Mouse (Mus musculus): ENCODE measurements at regions not wholly inside any gene's neighbourhood (a gene's known extent, or its start where the extent isn't known, plus 50 kb on each side); places are given as distances from the start of the nearest gene placed in this dataset.

GRCm38 (mm10) chr17:80831686-80832085 lies 103.4 kb upstream of the Map4k3 start:
- no peak for DNase-seq (ENCODE audit: extremely low spot score in 1 of 2, low spot score in 1 of 2)

DNA sequence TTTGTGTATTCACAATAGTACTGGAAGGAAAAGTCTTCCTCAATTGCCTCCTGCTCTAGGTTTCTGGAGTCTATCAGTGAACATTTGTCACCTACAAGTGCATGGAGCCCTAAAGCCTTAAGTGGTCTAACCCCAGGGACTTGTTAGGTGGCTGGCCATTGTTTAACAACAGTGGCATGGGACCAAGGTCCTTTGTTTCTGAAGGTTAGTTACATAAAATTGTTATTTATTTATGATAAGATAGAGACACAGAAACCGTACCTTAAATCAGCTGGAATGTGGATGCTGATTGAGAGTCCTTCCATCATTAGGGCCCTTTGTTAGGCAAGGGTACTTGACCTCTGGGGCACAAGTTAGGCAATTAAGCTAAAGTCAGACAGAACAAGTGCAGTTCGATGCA lies 99.6 kb upstream of the Map4k3 start:
- DNase-seq (ENCODE audit: extremely low spot score in 1 of 2, low spot score in 1 of 2), result no peak

DNA sequence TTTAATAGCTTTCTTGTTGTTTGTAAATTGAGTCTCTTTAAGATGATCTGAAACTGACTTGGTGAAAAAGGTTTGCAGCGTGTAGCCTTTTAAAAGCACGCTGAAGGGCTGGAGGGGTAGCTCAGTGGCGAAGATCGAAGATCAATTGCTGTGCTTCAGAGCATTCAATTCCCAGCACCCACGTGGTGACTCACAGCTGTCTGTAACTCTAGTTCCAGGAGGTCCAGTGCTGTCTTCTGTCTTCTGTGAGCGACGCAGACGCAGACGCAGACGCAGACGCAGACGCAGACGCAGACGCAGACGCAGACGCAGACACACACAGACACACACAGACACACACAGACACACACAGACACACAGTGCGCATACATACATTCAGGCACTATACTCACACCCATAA lies 99.1 kb upstream of the Map4k3 start:
- DNase-seq (ENCODE audit: extremely low spot score in 1 of 2, low spot score in 1 of 2), result no peak

- DNase-seq (ENCODE audit: extremely low spot score in 1 of 2, low spot score in 1 of 2), result no peak
These were observed 97.9 kb upstream of the Map4k3 start for GRCm38 (mm10) chr17:80825971-80826730.

- DNase-seq (ENCODE audit: extremely low spot score in 1 of 2, low spot score in 1 of 2), result peak in 1 of 2 experiments; percentile 36
These were observed 97.2 kb upstream of the Map4k3 start for GRCm38 (mm10) chr17:80825518-80825901.

DNA sequence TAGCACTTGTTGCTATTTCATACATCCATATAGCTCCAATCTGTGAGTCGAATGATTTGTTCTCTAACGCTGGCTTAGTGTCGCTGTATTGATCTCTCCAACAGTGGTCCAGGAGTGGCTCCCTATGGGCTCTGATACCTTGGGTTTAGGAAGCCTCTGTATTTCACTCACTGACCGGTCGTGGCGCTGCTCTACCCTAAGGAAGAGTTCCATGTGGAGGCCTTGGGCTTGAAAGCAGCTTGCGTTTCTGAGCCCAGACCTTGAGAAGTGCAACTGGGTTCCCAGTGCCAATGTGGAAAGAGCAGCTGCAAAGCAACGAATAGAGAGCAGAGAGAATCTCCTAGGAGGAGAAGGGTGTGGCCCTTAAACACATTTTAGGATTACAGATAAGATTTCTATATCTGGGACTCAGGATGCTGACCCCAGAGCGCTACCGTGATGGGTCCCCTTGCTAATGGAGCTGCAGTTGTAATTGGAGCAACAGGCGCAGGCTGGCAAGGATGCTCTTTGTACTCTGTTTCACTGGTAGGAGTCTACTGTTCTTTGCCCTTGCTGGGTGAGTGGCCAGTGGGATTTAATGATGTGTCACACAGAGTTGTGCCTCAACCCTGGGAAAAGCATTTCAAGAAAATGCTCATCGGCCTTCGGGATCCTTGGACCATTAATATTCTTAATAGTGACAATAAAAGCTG lies 96.7 kb upstream of the Map4k3 start:
- no peak for DNase-seq (ENCODE audit: extremely low spot score in 1 of 2, low spot score in 1 of 2)

DNA sequence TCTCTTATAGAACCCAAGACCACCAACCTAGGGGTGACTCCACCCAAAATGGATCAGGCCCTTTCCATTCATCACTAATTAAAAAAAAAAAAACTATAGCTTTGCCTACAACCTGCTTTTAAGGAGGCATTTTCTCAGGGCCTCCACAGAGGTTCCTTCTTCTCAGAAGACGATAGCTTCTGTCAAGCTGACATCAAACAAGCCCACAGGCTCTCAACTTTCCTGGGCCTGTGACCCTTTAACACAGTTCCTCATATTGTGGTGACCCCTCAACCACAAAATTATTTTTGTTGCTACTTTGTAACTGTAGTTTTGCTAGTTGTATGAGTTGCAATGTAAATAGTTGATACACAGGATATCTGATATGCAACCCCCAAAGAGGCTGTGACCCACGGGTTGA lies 96.0 kb upstream of the Map4k3 start:
- no peak for DNase-seq (ENCODE audit: extremely low spot score in 1 of 2, low spot score in 1 of 2)

DNA sequence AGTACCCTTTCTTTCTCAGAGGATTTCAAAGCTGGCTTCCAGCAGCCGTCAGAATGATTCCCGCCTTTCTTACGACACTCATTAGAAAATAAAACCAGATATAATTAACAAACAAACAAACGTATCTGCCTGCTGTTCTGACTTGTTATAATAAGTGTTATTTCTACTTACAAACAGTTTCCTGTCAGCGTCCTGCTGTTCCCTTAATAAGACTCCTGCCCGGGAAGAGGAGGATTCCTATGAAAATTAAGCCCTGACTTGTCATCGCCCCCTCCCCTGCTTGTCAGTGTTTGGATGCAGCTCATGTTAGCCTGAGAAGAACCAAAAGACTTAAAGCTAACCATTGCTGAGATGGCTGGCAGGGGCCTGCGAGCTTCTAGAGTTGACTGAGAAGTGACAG lies 92.6 kb upstream of the Map4k3 start:
- no peak for DNase-seq (ENCODE audit: extremely low spot score in 1 of 2, low spot score in 1 of 2)

DNA sequence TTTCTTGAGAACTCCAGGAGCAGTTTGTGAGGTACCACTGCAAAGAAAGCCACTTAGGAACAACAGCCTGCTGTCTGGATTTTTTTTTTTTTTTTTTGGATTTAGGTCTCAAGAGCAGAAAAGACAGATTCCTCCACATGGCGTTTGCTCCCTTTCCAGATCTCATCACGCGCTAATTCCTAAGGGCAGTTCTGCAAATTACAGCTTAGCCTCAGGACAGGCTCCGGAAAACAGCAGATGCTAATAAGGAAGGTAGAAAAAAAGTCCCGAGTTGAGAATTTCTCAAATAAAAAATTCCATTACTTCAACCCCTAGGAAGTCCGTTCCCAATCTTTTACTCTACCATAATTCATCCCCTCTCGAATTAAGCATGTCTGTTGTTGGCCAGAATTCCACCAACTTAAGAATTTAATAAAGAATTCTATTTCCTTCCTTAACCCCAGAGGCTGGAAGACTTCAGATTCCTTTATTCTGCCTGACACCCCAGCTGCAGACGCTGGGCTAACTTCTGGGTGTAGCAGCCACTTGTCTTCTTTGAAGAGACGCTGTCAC lies 90.3 kb upstream of the Map4k3 start:
- no peak for DNase-seq (ENCODE audit: extremely low spot score in 1 of 2, low spot score in 1 of 2)

DNA sequence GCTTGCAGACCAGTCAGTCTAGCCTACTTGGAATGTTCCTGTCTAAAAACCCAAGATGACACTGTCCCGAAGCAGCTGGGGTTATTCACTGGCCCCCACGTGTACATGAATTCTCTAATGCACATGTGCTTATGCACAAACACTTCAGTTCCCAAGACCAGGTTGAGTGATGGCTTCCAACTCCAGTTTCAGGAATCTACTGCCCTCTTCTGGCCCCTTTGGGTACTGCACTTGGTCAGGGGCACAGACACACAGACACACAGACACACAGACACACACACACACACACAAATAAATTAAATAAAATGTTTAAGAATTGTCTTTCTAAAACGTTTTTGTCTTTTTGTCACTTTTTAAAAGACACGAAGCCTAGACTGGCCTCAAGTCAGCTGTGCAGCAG lies 87.5 kb upstream of the Map4k3 start:
- no peak for DNase-seq (ENCODE audit: extremely low spot score in 1 of 2, low spot score in 1 of 2)

DNA sequence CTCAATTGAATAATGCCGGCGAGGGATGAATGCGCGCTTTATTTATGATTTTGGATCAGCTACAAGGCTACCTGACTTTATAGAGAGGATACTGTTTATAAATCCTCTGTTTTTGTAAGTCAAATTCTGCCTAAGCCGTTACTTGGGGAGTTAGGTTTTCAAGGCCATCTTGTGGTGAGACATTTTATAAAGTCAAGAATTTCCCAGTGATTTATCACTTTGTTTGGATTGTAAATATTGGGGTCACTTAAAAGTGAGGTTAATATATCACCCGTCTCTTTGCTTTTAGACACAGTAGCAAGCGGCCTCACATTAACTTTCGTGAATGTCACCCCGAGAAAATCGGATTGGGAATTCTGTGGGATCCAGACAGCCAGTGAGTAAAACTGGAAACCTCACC lies 84.9 kb upstream of the Map4k3 start:
- DNase-seq (ENCODE audit: extremely low spot score in 1 of 2, low spot score in 1 of 2), result no peak

DNA sequence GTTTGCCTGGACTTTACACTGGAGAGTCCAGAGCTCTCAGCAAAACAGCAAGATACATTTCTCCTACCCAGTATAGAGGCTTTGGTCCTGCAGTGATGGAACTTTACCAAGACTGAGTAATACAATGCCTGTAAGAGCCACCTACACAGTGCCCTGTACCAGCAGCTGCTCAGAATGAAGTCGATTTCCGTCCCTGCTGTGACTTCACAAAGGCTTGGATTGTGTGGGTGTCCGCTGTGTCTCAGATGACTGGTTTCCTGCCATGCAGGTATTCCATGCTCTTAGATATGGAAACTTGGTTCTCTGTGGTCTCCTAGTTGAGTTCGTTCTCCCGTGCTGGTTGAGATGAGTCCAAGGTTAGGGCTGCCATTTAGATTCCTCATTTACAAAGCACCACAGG lies 81.0 kb upstream of the Map4k3 start:
- peak in 1 of 2 experiments; percentile 59 for DNase-seq (ENCODE audit: extremely low spot score in 1 of 2, low spot score in 1 of 2)

GRCm38 (mm10) chr17:80808069-80808468 lies 79.8 kb upstream of the Map4k3 start:
- peak in 1 of 2 experiments; percentile 59 for DNase-seq (ENCODE audit: extremely low spot score in 1 of 2, low spot score in 1 of 2)

DNA sequence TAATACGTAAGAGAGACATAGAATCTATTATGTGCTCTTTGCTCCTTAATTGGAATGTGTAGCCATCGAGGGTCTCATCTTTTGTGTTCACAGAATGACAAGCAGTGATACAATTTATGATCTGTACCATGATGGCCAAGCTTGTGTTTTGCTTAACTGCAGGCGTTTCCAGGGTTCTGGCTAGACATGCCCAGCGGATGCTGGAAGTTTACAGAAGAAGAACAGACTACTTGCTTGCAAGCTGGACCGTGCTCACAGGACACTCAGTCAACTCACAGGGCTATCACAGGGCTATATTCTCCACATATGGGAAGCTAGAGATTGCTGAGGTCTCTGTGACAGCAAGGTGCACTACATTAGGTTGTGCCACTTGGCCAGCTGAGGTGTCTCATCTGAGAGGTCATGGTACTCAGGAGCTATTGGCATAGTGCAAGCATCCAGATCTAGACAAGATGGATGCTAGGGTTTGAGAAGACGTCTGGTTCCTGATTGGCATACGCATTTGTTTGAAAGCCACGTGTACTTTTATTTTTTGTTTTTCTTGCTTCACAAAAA lies 75.2 kb upstream of the Map4k3 start:
- DNase-seq (ENCODE audit: extremely low spot score in 1 of 2, low spot score in 1 of 2), result no peak

DNA sequence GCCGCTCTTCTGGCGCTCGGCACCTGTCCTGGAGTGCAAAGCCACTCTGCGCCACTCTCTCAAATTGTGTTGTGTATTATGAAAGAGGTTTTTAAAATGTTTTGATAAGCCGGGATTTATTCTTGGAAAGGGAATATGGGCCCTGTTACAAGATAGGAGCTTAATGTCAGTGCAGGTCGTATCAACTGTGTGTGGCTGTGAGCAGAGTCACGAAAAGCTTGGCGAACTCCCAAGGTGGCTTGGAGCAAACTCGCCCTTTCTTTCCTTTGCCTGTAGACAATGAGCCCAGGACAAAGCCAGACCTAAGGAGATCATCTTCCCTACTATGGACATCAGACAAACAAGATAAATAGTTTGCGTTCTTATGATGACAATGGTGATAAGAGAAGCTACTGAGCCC lies 74.3 kb upstream of the Map4k3 start:
- no peak for DNase-seq (ENCODE audit: extremely low spot score in 1 of 2, low spot score in 1 of 2)

GRCm38 (mm10) chr17:80801991-80802390 lies 73.7 kb upstream of the Map4k3 start:
- DNase-seq (ENCODE audit: extremely low spot score in 1 of 2, low spot score in 1 of 2), result peak; percentile 62 to 75

- DNase-seq (ENCODE audit: extremely low spot score in 1 of 2, low spot score in 1 of 2), result peak; percentile 88 to 91
These were observed 73.2 kb upstream of the Map4k3 start for GRCm38 (mm10) chr17:80801451-80801983.

DNA sequence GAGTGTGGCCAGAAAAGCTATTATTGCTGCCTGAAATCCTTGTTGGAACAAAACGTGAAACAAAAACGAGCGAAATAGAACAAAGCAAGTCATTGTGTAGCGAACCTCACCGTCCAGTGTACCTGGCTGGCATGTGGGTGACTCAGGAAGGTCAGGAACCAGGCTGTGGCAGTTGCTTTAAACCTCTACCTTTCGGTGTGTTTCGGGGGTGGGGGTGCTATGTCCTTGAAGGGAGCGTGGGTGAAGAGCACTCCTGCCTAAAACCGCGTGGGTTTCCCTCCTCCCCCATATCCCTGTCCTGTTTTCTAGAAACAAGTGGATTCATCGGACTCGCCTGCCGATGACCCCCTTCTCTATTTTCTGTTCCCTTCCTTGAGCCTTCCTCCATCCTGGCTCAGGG lies 72.6 kb upstream of the Map4k3 start:
- no peak for DNase-seq (ENCODE audit: extremely low spot score in 1 of 2, low spot score in 1 of 2)

DNA sequence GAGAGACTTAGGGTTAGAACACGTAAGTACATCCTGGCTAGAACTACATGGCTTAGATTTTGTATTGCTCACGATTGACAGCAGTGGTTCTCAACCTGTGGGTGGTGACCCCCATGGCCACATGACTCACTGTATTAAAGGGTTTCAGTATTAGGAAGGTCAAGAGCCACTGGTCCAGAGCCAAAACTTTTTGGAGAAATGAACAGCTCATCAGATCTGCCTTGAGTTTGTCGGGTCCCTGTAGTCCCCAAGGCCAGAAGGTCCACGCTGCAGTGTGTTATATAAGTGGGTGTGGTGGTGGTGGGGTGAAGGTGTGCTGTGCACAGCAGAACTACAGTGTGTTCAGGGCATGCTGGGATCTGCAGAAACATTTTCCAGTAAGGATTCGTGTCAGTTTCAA lies 72.2 kb upstream of the Map4k3 start:
- DNase-seq (ENCODE audit: extremely low spot score in 1 of 2, low spot score in 1 of 2), result no peak

DNA sequence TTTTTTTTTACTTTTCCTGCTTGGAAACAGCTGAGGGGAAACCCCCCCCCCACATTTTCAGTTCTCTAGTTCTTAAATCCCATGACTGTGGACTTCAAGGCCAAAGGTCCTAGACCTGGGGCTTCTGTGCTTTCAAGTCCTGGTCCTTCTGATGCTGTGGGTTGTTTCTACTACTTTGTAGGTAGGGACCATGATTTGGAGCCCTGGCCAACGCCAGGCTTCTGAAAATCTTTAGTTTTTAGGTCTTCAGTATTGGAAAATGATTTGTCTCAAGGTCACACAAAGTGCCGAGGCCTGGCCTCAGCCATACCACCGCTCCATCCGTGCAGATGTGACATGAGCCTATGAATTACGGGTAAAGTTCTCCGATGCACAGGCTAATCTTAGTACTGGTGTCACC lies 70.8 kb upstream of the Map4k3 start:
- no peak for DNase-seq (ENCODE audit: extremely low spot score in 1 of 2, low spot score in 1 of 2)

GRCm38 (mm10) chr17:80798281-80798980 lies 70.1 kb upstream of the Map4k3 start:
- DNase-seq (ENCODE audit: extremely low spot score in 1 of 2, low spot score in 1 of 2), result peak in 1 of 2 experiments; percentile 32
